Comparison of ENCODE assay signal across 9 mouse cellular contexts in genomic region chr10:31331225-31331775, GRCm38 (mm10). TPM values are rescaled to one million over a fixed set of nuclear protein-coding genes. Genes with fewer than 3 reads are reported as not detected.
DNase-seq lines count a peak whose midpoint lies in the region; ATAC-seq and TF ChIP-seq lines count a peak whose summit lies in the region.
"Had no signal": no experiment of that assay in that cellular context is flagged by ENCODE, and none has a peak within 500 bp of the region (broad histone marks: within the 10 kb centered on the region; RNA-seq: fewer than 3 reads in every experiment).

No protein-coding gene starts in this region.

- peaks cover 7% of the 10 kb centered on the region for H3K36me3 ChIP-seq in hindbrain, embryonic 15.5 days
- H3K36me3 ChIP-seq in hindbrain, embryonic 12.5 days: peaks cover 10% of the 10 kb centered on the region
- peaks cover 16% of the 10 kb centered on the region for H3K36me3 ChIP-seq in C2C12 (ENCODE audit: control insufficient read depth, insufficient read depth)
- peaks cover 8% of the 10 kb centered on the region for H3K36me3 ChIP-seq in hindbrain, postnatal 0 days (ENCODE audit: insufficient read depth, low read length)
- H3K36me3 ChIP-seq: liver, embryonic 15.5 days had no signal

- H3ac ChIP-seq in C2C12 (ENCODE audit: control insufficient read depth, insufficient read length, low read depth): no peak overlapping the region

- TF ChIP-seq CTCF in C2C12 (IDR thresholded peaks at IDR 0.05; ENCODE audit: control insufficient read depth, insufficient read depth, insufficient read length): no peak
- TF ChIP-seq CTCF in hindbrain, postnatal 0 days (IDR thresholded peaks at IDR 0.05; ENCODE audit: low read depth): no peak

- no peaks in the 10 kb centered on the region for H3K79me2 ChIP-seq in C2C12 (ENCODE audit: control insufficient read depth, insufficient read depth)

- H3K27ac ChIP-seq in hindbrain, embryonic 15.5 days (replicated peaks): no peak overlapping the region
- H3K27ac ChIP-seq in hindbrain, embryonic 12.5 days: no peak overlapping the region
- H3K27ac ChIP-seq in hindbrain, postnatal 0 days: no peak overlapping the region
- H3K27ac ChIP-seq: liver, embryonic 15.5 days had no signal

- H3K79me3 ChIP-seq in C2C12 (ENCODE audit: low read depth): no peaks in the 10 kb centered on the region

- no peaks in the 10 kb centered on the region for H3K9me3 ChIP-seq in hindbrain, embryonic 15.5 days
- no peaks in the 10 kb centered on the region for H3K9me3 ChIP-seq in hindbrain, embryonic 12.5 days (replicated peaks)
- H3K9me3 ChIP-seq in hindbrain, postnatal 0 days (ENCODE audit: low read length): no peaks in the 10 kb centered on the region
- H3K9me3 ChIP-seq: liver, embryonic 15.5 days had no signal

- WGBS in hindbrain, embryonic 15.5 days: 82% methylated on average over 4 of the region's 4 CpGs
- 87% methylated on average over 4 of the region's 4 CpGs for WGBS in hindbrain, embryonic 12.5 days
- 57% methylated on average over 4 of the region's 4 CpGs for WGBS in hindbrain, postnatal 0 days

- H3K27me3 ChIP-seq in hindbrain, embryonic 15.5 days: no peaks in the 10 kb centered on the region
- no peaks in the 10 kb centered on the region for H3K27me3 ChIP-seq in hindbrain, embryonic 12.5 days
- no peaks in the 10 kb centered on the region for H3K27me3 ChIP-seq in C2C12 (ENCODE audit: control insufficient read depth, insufficient read depth, insufficient read length)
- no peaks in the 10 kb centered on the region for H3K27me3 ChIP-seq in hindbrain, postnatal 0 days (ENCODE audit: insufficient read depth, low read length)
- H3K27me3 ChIP-seq: liver, embryonic 15.5 days had no signal

- peak; percentile 76 for ATAC-seq in hindbrain, embryonic 15.5 days (ENCODE audit: low FRiP score, low read depth)
- ATAC-seq in hindbrain, embryonic 12.5 days (ENCODE audit: low FRiP score): no peak
- peak; percentile 56; the same call in 1 of the 2 replicates for ATAC-seq in hindbrain, postnatal 0 days

- H3K4me1 ChIP-seq in hindbrain, embryonic 15.5 days (replicated peaks): no peaks in the 10 kb centered on the region
- H3K4me1 ChIP-seq in hindbrain, embryonic 12.5 days: no peaks in the 10 kb centered on the region
- no peaks in the 10 kb centered on the region for H3K4me1 ChIP-seq in hindbrain, postnatal 0 days (ENCODE audit: insufficient read depth, low read length)

- no peak overlapping the region for H3K9ac ChIP-seq in hindbrain, embryonic 15.5 days
- H3K9ac ChIP-seq in hindbrain, embryonic 12.5 days: no peak overlapping the region
- H3K9ac ChIP-seq in hindbrain, postnatal 0 days (replicated peaks; ENCODE audit: low read length): no peak overlapping the region
- H3K9ac ChIP-seq: liver, embryonic 15.5 days had no signal

- no peak overlapping the region for H3K4me3 ChIP-seq in hindbrain, embryonic 15.5 days
- no peak overlapping the region for H3K4me3 ChIP-seq in hindbrain, embryonic 12.5 days
- no peak overlapping the region for H3K4me3 ChIP-seq in C2C12 (ENCODE audit: insufficient read depth, poor library complexity, severe bottlenecking)
- H3K4me3 ChIP-seq in hindbrain, postnatal 0 days (ENCODE audit: low read length): no peak overlapping the region
- H3K4me3 ChIP-seq: liver, embryonic 15.5 days had no signal

- no peak overlapping the region for H3K4me2 ChIP-seq in hindbrain, embryonic 15.5 days
- H3K4me2 ChIP-seq in hindbrain, embryonic 12.5 days (replicated peaks): no peak overlapping the region
- H3K4me2 ChIP-seq in hindbrain, postnatal 0 days (ENCODE audit: low read depth, low read length): no peak overlapping the region
- H3K4me2 ChIP-seq: liver, embryonic 15.5 days had no signal

- peak; percentile 48 for DNase-seq in adrenal gland, adult 2 months
- peak; percentile 72 for DNase-seq in hindbrain, postnatal 0 days (ENCODE audit: low spot score)
- DNase-seq in thymus, postnatal 36 days: no peak
- DNase-seq in spleen, postnatal 36 days (ENCODE audit: low spot score in 2 of 2): no peak
- DNase-seq in spleen, postnatal 4 days (ENCODE audit: low spot score in 2 of 2): no peak

TF ChIP-seq in C2C12, 6 proteins besides CTCF, POLR2A, EP300 and RAD21:
- TF ChIP-seq MAX (IDR thresholded peaks at IDR 0.05) (no peak), MYOG (IDR thresholded peaks at IDR 0.05; ENCODE audit: control insufficient read depth, extremely low read depth, insufficient read length) (no peak), USF1 (IDR thresholded peaks at IDR 0.05; ENCODE audit: low read depth) (peak; percentile 44), CEBPB (IDR thresholded peaks at IDR 0.05; ENCODE audit: low read depth) (no peak), FOSL1 (IDR thresholded peaks at IDR 0.05; ENCODE audit: insufficient read depth, low read length, poor library complexity, severe bottlenecking) (no peak), MYOD1 (IDR thresholded peaks at IDR 0.05; ENCODE audit: control insufficient read depth, insufficient read length, low read depth) (no peak)

RNA-seq across cellular contexts. Expression of gene Hddc2, which starts 18.1 kb away (rescaled TPM):
- 57.5 and 61.9 TPM in 2 replicates for polyA plus RNA-seq in hindbrain, embryonic 15.5 days (2015; fragmentation: Nextera tagmentation; extraction: Ambion mirVana)
- 51.3 and 57.1 TPM in 2 replicates for polyA plus RNA-seq in hindbrain, embryonic 12.5 days (2016; fragmentation: Nextera tagmentation; extraction: Ambion mirVana)
- polyA plus RNA-seq in C2C12 (2012; fragmentation: generic; extraction: Trizol): 42.8 TPM
- total RNA-seq in adrenal gland, adult 2 months (2021): 10 to 100 TPM; 32.9 to 37.3 TPM
- polyA plus RNA-seq in adrenal gland, adult 2 months (2012; rRNA removed): 3.6 and 3.7 TPM in 2 replicates
- total RNA-seq in hindbrain, postnatal 0 days (2014; rRNA removed): 20.5 and 33.3 TPM in 2 replicates
- 80.1 and 80.7 TPM in 2 replicates for polyA plus RNA-seq in hindbrain, postnatal 0 days (2015; fragmentation: Nextera tagmentation; extraction: Ambion mirVana)

Comparison
In these comparisons a context has a peak if more than half of its experiments do, and no peak if none do; other contexts are left out.
1. DNase-seq: peak in adrenal gland, adult 2 months (single experiment) and hindbrain, postnatal 0 days (single experiment); none in thymus, postnatal 36 days (0 of 2), spleen, postnatal 36 days (0 of 2) and spleen, postnatal 4 days (0 of 2).